Mouse (Mus musculus) heart, embryonic 15.5 days (tissue): ENCODE results near the gene BC052040. TPM values are rescaled to one million over a fixed set of nuclear protein-coding genes. Genes with fewer than 3 reads are reported as not detected.
A peak's percentile ranks its signal among the peaks of the same experiment; 100 is the strongest.

ENCODE experiments used
- ATAC-seq: fragments of 200-750 bp; cut with Nextera tagmentation; replicated peaks from 2 replicates; pipeline ENCODE4 v1.8.0; 2017; ENCODE audit warnings: low read depth, moderate TSS enrichment; ENCODE audit not compliant: insufficient number of reproducible peaks, insufficient read depth, low FRiP score
- H3K27ac ChIP-seq: fragments of 300-500 bp; sonication (generic); 2 replicates; pipeline ENCODE4 v1.5.1; 2015; ENCODE audit warnings: mild to moderate bottlenecking, inconsistent platforms
- H3K27me3 ChIP-seq: fragments of 300-500 bp; sonication (generic); 2 replicates; pipeline ENCODE4 v1.6.1; 2015; ENCODE audit warnings: inconsistent platforms
- H3K36me3 ChIP-seq: fragments of 300-500 bp; sonication (generic); 2 replicates; pipeline ENCODE4 v1.6.1; 2015; ENCODE audit warnings: mild to moderate bottlenecking, inconsistent platforms
- H3K4me1 ChIP-seq: fragments of 300-500 bp; sonication (generic); replicated peaks from 2 replicates; pipeline ENCODE4 v1.6.1; 2015; ENCODE audit warnings: inconsistent platforms
- H3K4me2 ChIP-seq: fragments of 300-500 bp; sonication (generic); 2 replicates; pipeline ENCODE4 v1.6.1; 2015; ENCODE audit warnings: inconsistent platforms, mild to moderate bottlenecking, moderate library complexity
- H3K4me3 ChIP-seq: fragments of 300-500 bp; sonication (generic); 2 replicates; pipeline ENCODE4 v1.5.1; 2015; ENCODE audit warnings: mild to moderate bottlenecking, inconsistent platforms
- H3K9ac ChIP-seq: fragments of 300-500 bp; sonication (generic); 2 replicates; pipeline ENCODE4 v1.6.1; 2015; ENCODE audit warnings: mild to moderate bottlenecking, inconsistent platforms
- H3K9me3 ChIP-seq: fragments of 300-500 bp; sonication (generic); replicated peaks from 2 replicates; pipeline ENCODE4 v1.6.1; 2016; ENCODE audit warnings: inconsistent platforms
- WGBS: fragments of 180-500 bp; shearing (Covaris S2); methylation state at CpG from one replicate; pipeline ENCODE4 v1.1.7; 2015; ENCODE audit warnings: mixed read lengths; 5-methylcytosine and 5-hydroxymethylcytosine counted together
- polyA plus RNA-seq: library from polyadenylated mRNA; unstranded; fragments of >200 nt; fragmentation: Nextera tagmentation; extraction: Ambion mirVana; gene quantifications from 2 replicates; pipeline ENCODE4 v1.2.1, GENCODE M21; 2015

BC052040 gene
- polyA plus RNA-seq, 1 experiment from 2014 or later = 9.8 TPM

DNA sequence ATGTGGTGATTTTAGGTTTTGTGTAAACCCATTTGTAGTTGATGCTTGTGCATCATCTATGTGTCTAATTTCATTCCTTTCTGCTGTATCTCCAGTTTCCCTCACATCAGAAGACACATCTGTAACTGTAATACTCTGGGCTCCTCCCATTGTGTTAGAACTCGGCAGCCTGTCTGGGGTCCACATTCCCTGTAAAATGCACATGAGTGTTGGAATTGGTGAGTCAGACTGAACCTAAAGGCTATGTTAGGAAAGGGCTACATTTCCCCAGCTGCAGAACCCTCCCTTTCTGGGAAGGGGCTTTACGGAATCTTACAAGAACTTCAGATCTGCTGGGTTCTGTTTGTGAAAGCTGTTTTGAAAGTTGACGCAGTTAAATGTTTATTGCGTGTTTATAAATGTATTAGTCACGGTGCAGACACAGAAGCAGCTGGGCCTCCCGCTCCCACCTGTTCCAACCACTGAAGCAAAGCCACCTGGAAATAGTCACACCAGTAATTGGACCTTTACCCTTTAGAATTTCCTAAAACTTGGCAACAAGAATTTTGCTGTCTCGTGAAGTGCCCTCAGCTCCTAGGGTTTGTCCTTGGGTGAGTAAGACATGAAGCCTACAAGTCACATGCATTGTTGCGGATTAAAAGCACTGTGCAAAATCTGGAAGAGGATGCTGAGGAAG is 151.6 kb downstream of the BC052040 start:
- WGBS = 85% methylated on average over 8 of the region's 8 CpGs
- Histone ChIP-seq H3K27me3 (no peaks in the 10 kb centered on the region), H3K36me3 (peaks cover under 1% of the 10 kb centered on the region; the same call in 1 of the 2 replicates), H3K4me3 (no peak overlapping the region), H3K27ac (no peak overlapping the region), H3K4me2 (no peak overlapping the region), H3K9me3 (no peaks in the 10 kb centered on the region), H3K9ac (no peak overlapping the region), H3K4me1 (peaks cover 11% of the 10 kb centered on the region)
- no peak for ATAC-seq

DNA sequence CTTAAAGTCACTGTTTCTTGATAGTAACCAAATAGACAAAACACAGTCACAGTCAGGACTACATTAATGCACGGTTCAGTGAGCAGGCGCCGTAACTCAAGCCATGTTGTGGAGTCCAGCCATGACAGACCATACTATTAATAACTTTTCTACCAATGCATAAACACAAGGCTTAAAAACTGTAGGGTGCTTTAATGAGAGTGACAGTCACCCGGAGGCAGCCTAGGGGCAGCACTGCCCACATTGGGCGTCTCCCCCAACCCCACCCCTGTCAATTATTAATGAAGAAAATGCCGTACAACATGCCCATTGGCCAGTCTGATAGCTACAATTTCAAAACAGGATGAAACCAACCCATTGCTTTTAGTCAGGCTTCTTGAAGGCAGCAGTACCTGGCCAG is 153.3 kb downstream of the BC052040 start:
- Histone ChIP-seq H3K4me1 (peaks cover 11% of the 10 kb centered on the region), H3K4me3 (no peak overlapping the region), H3K9me3 (no peaks in the 10 kb centered on the region), H3K9ac (no peak overlapping the region), H3K27ac (no peak overlapping the region), H3K27me3 (no peaks in the 10 kb centered on the region), H3K36me3 (no peaks in the 10 kb centered on the region; the same call in 1 of the 2 replicates), H3K4me2 (no peak overlapping the region)
- no peak for ATAC-seq
- 87% methylated on average over 6 of the region's 6 CpGs for WGBS

DNA sequence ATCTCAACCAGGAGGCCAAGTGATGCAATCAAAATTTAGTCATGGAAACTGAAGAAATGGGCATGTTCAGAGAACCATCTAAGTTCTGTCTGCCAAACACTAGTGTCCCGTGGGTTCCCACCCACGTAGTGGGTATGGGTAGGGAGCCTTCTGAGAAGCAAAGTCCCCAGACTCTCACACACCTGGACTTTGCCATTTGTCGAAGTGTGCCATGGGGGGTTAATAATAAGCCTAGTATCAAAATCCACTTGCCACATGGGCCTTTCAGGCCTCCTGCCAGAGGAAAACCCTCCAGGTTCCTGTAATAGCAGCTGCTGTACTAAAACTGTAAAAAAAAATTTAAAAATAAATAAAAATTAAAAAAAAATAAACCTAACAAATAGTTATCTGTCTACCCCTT is 154.9 kb downstream of the BC052040 start:
- no peak overlapping the region for H3K9ac ChIP-seq
- no peaks in the 10 kb centered on the region for H3K9me3 ChIP-seq
- no peak overlapping the region for H3K4me3 ChIP-seq
- 0 out of 2 replicates have a peak, but pooled peaks cover 3% of the 10 kb centered on the region for H3K4me1 ChIP-seq
- WGBS = 93% methylated on average over 3 of the region's 3 CpGs
- no peaks in the 10 kb centered on the region for H3K27me3 ChIP-seq
- H3K36me3 ChIP-seq = no peaks in the 10 kb centered on the region
- H3K27ac ChIP-seq = no peak overlapping the region
- no peak for ATAC-seq
- H3K4me2 ChIP-seq = no peak overlapping the region

DNA sequence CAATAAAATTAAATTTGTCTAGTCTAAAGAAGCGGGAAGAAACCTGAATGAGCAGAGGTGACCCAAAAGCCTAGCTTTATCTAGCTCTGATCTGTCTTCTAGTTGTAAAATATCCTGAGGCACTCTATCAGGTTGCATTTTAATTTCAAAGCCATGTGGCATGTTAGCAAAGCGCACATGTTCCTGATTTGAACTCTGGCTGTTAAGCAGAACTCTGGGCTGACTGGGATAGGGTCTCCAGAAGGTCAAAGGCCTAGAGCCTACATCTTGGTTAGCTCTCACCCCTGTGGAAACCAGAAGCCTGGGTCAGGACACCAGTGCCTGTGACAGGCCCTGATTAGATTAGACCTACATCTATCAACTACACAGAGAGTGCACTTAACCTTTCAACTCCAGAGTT is 156.4 kb downstream of the BC052040 start:
- no peak for ATAC-seq
- H3K36me3 ChIP-seq = no peaks in the 10 kb centered on the region
- H3K4me1 ChIP-seq = no peaks in the 10 kb centered on the region
- H3K4me3 ChIP-seq = no peak overlapping the region
- H3K4me2 ChIP-seq = no peak overlapping the region
- H3K27me3 ChIP-seq = no peaks in the 10 kb centered on the region
- no peak overlapping the region for H3K27ac ChIP-seq
- H3K9ac ChIP-seq = no peak overlapping the region
- no peaks in the 10 kb centered on the region for H3K9me3 ChIP-seq
- WGBS = 78% methylated on average over 2 of the region's 2 CpGs

DNA sequence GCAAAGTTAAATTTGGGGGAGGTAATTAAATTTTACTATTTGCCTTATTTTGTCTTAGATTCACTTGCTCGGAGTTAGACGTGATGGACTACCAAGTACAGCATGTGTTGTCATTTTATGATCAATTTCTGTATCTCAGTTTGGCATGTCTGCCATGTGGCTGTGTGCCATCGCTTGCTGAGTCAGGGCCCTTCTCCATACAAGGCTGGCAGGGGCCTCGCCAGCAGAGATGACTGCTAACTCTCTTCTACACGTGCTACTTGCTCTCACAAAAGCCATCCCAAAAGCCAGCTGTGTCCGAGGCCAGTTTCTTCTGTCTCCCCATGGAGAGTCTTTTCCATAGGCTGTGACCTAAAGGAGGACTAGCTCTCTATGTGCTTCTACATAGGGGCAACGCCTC is 160.5 kb downstream of the BC052040 start:
- Histone ChIP-seq H3K4me1 (no peaks in the 10 kb centered on the region), H3K4me2 (no peak overlapping the region), H3K27ac (no peak overlapping the region), H3K9me3 (no peaks in the 10 kb centered on the region), H3K9ac (no peak overlapping the region), H3K27me3 (no peaks in the 10 kb centered on the region), H3K4me3 (no peak overlapping the region), H3K36me3 (no peaks in the 10 kb centered on the region)
- 78% methylated on average over 7 of the region's 7 CpGs for WGBS
- no peak for ATAC-seq

DNA sequence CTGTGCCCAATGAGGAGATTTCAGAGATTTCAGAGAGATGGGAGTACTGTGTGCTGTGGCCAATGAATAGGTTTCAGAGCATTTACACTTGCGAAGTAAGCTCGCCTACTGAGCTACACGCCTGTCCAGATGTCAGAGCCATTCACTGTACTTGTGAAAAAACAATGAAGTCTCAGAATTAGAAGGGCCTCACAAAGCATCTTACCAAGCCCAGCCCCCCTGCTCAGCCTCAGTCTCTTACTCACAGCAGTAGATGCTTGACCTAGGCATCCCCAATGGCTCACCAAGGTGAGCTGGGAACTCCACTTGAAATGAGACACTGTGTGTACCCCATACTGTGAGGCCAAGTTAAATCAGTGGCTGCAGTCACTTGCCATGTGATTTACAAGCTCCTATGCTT is 166.1 kb downstream of the BC052040 start:
- Histone ChIP-seq H3K9me3 (no peaks in the 10 kb centered on the region), H3K4me1 (no peaks in the 10 kb centered on the region), H3K27ac (no peak overlapping the region), H3K9ac (no peak overlapping the region), H3K36me3 (no peaks in the 10 kb centered on the region), H3K27me3 (no peaks in the 10 kb centered on the region), H3K4me2 (no peak overlapping the region), H3K4me3 (no peak overlapping the region)
- 92% methylated on average over 3 of the region's 3 CpGs for WGBS
- no peak for ATAC-seq

DNA sequence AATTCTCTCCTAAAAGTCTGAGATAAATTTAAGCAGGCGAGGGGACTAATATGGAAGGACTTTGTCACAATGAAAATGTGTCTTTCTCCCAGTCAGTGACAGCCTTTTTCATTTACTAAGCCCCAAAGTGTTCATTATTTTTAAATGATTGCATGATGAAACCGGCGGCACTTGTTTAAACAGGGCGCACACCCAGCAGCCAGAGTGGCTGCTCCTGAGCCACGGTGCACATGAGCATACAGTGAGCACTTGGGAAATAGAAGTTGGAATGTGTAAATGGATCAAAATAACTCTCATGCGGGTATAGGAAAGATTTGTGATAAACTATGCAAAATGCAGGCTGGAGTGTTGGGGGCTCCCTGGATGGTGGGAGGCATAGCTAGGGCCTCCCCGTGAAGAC is 169.7 kb downstream of the BC052040 start:
- WGBS = 83% methylated on average over 7 of the region's 7 CpGs
- no peaks in the 10 kb centered on the region for H3K27me3 ChIP-seq
- no peak overlapping the region for H3K27ac ChIP-seq
- no peaks in the 10 kb centered on the region for H3K4me1 ChIP-seq
- no peak overlapping the region for H3K4me3 ChIP-seq
- no peak for ATAC-seq
- H3K9ac ChIP-seq = no peak overlapping the region
- no peaks in the 10 kb centered on the region for H3K9me3 ChIP-seq
- no peaks in the 10 kb centered on the region for H3K36me3 ChIP-seq
- no peak overlapping the region for H3K4me2 ChIP-seq

DNA sequence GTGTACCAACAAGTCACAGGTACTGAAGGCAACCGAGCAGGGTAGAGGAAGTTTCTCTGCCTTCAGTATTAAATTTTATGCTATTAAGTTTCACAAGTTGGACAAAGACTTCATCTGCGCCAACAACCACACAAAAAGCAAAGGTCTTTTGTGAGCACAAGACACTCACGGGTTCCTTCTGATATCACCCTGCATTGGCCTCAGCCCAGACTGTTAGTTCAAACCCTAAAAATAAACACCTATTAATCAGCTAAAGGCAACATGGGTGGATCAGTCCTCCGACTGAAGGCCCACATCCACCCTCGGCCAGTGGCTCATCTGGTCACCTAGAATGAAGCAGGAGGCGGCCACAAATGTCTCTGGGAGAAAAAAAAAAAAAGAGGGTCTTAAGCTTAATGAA is 176.2 kb downstream of the BC052040 start:
- no peaks in the 10 kb centered on the region for H3K27me3 ChIP-seq
- peak; percentile 72; the same call in 1 of the 2 replicates for ATAC-seq
- 26% methylated on average over 6 of the region's 6 CpGs for WGBS
- peaks cover 2% of the 10 kb centered on the region for H3K4me1 ChIP-seq
- H3K9ac ChIP-seq = no peak overlapping the region
- H3K36me3 ChIP-seq = no peaks in the 10 kb centered on the region
- H3K4me3 ChIP-seq = no peak overlapping the region
- no peaks in the 10 kb centered on the region for H3K9me3 ChIP-seq
- H3K4me2 ChIP-seq = peak overlapping the region; percentile 2; the same call in 1 of the 2 replicates
- peak overlapping the region; percentile 55 for H3K27ac ChIP-seq

DNA sequence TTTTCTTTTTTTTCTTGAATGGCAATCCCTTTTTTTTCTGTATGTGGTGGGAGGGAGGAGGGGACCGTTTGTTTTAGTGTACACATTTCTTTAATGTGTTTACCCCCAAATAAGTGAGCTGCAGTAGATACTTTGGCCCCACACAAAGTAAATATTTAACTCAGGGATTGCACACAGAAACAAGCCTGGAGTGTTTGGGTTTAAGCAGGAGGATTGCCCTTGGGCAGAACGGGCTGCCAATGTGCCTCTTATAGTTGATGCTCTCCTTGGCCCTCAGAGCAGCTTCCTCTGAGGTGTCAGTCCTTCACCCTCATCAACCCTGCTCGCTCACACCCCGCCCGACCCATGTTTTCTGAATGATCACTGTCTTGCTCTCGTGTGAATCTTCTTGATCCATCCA is 177.0 kb downstream of the BC052040 start:
- ATAC-seq = no peak
- no peaks in the 10 kb centered on the region for H3K27me3 ChIP-seq
- no peaks in the 10 kb centered on the region for H3K9me3 ChIP-seq
- 85% methylated on average over 6 of the region's 6 CpGs for WGBS
- no peak overlapping the region for H3K4me3 ChIP-seq
- peaks cover 2% of the 10 kb centered on the region for H3K4me1 ChIP-seq
- peak overlapping the region; percentile 55; the same call in 1 of the 2 replicates for H3K27ac ChIP-seq
- no peak overlapping the region for H3K4me2 ChIP-seq
- H3K36me3 ChIP-seq = no peaks in the 10 kb centered on the region
- H3K9ac ChIP-seq = no peak overlapping the region

DNA sequence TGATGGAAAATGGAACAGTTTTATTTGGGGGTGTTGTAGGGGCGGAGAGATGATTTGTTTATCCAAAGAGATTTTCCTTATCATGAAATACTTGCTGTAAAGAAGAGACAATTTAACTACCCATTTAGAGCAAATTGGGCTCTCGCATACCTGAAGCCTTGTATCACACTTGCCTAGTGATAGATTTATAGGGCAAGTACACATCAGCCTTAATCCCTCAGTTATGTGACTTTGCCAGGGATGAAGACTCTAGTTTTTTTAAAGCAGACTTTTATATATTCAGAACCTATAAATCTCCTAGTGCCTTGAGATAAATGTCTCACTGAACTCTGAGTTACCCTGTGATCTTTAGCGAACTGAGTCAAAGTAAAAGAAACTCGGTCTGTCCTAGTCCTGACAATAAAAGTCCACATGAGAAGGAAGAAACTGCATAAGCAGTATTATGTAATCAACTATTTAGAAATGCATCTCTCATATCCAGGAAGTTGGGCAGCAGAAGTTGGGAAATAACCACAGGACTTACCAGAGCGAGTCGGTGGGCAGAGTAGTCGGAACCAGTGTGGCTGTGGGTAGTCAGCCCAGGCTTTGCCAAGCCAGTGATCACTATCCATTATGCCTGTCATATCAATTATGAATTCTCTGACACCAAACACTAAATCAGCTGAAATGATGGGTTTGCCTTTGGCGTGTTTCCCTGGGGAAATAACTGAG is 183.2 kb downstream of the BC052040 start:
- no peak overlapping the region for H3K4me3 ChIP-seq
- WGBS = 82% methylated on average over 8 of the region's 8 CpGs
- H3K9ac ChIP-seq = no peak overlapping the region
- H3K27me3 ChIP-seq = no peaks in the 10 kb centered on the region
- no peak overlapping the region for H3K4me2 ChIP-seq
- ATAC-seq = no peak
- no peaks in the 10 kb centered on the region for H3K36me3 ChIP-seq
- H3K4me1 ChIP-seq = no peaks in the 10 kb centered on the region
- no peak overlapping the region for H3K27ac ChIP-seq
- no peaks in the 10 kb centered on the region for H3K9me3 ChIP-seq

DNA sequence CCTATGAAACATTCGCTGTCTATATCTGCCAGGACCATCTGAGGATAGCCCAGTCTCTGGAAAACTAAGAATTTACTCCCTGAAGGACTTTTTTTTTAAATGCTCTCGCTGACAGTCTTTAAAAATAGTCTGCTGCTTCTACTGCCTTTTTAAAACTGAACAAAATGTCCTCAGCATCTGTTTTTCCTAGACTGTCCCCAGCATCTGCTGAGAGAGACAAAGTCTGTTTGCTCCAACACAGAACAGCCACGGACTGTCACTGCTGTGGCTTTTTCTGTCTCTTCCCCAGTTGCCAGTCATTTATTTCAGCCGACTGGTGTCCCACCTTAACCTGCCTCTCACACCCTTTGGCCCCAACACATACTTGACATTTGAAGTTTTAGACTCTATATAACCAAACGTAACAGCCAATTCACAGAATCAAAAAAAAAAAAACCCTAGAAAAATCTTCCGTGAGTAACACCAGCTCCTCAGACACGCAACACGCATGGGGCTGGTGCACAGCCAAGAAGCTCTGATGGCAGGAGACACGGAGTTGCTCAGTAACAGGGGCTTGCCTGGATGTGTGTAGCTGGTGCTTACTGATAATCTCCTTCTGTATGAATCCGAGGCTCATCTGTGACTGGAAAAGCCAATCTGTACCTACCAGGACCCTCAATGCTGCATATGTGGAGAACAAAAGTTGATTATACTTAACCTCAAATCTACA is 188.2 kb downstream of the BC052040 start:
- ATAC-seq = no peak
- Histone ChIP-seq H3K27ac (no peak overlapping the region), H3K36me3 (no peaks in the 10 kb centered on the region), H3K9ac (no peak overlapping the region), H3K9me3 (no peaks in the 10 kb centered on the region), H3K27me3 (no peaks in the 10 kb centered on the region), H3K4me1 (no peaks in the 10 kb centered on the region), H3K4me3 (no peak overlapping the region), H3K4me2 (no peak overlapping the region)
- WGBS = 88% methylated on average over 10 of the region's 10 CpGs
